Mouse (Mus musculus) embryonic stem cell, embryonic (primary cell): ENCODE results near the gene Olfr508.
"Not testable (repeated sequence)": the region's sequence is repeated elsewhere in the genome, so short reads cannot be mapped to it uniquely, and the experiment has no call there.

Experiments
- CTCF ChIA-PET, 4 experiments: fragments of 300-600 bp in 2 of 4; fragments of 350-600 bp in 2 of 4; sonication (Branson Sonifier 250); formaldehyde crosslinking; loops; one replicate each; lab custom pipeline; 2022; ENCODE audit warnings: inconsistent platforms in 2 of 4; lab: Charles Lee
- POLR2A ChIA-PET, 4 experiments: fragments of 300-600 bp in 2 of 4; fragments of 350-600 bp in 2 of 4; sonication (Branson Sonifier 250); formaldehyde crosslinking; loops; one replicate each; lab custom pipeline; 2022; ENCODE audit warnings: antibody characterized with exemption in 4 of 4, inconsistent platforms in 1 of 4; lab: Charles Lee

The Olfr508 gene

GRCm38 (mm10) chr7:108629694-108630093 is at the start of gene Olfr508:
Olfr508 (plus strand) TSS chr7:108629994.
- POLR2A ChIA-PET: no interaction called here
- CTCF ChIA-PET: no interaction called here

- ChIA-PET POLR2A (no interaction called here), CTCF (no interaction called here)
These were observed 40.0 kb upstream of the Olfr508 start for GRCm38 (mm10) chr7:108589797-108590196.

- ChIA-PET POLR2A (interaction anchor here in 1 of 4 experiments (1.0 kb wide), 1 partner anchor 60 kb away, joined by 3 read pairs; no protein-coding TSS in a partner anchor), CTCF (interaction anchor here in 1 of 4 experiments (0.6 kb wide), 1 partner anchor 273 kb away, joined by 3 read pairs; no protein-coding TSS in a partner anchor)
These were observed 27.9 kb upstream of the Olfr508 start for GRCm38 (mm10) chr7:108601916-108602315.

- POLR2A ChIA-PET: no interaction called here
- CTCF ChIA-PET: no interaction called here
These were observed 19.3 kb upstream of the Olfr508 start, which contains the start of gene Olfr506 for GRCm38 (mm10) chr7:108610487-108610886. Olfr506 (plus strand) TSS chr7:108610787.

GRCm38 (mm10) chr7:108614110-108614509 is 15.7 kb upstream of the Olfr508 start:
- POLR2A ChIA-PET: interaction anchor here in 1 of 4 experiments (0.7 kb wide), 1 partner anchor 42 kb away, joined by 4 read pairs; no protein-coding TSS in a partner anchor
- CTCF ChIA-PET: no interaction called here

- CTCF ChIA-PET: not testable (repeated sequence)
These were observed 13.0 kb upstream of the Olfr508 start for GRCm38 (mm10) chr7:108616781-108617180.

GRCm38 (mm10) chr7:108621514-108621913 is 8.3 kb upstream of the Olfr508 start, which contains the start of gene Olfr507:
Olfr507 (plus strand) TSS chr7:108621814.
- POLR2A ChIA-PET: no interaction called here

More at GRCm38 (mm10) chr7:108616781-108617180, 13.0 kb upstream of the Olfr508 start:
- POLR2A ChIA-PET: not testable (repeated sequence)

GRCm38 (mm10) chr7:108651806-108652205 is 22.0 kb downstream of the Olfr508 start, which contains the start of gene Olfr509:
Olfr509 (minus strand) TSS chr7:108651906.
- CTCF ChIA-PET: no interaction called here
- POLR2A ChIA-PET: no interaction called here

More at GRCm38 (mm10) chr7:108621514-108621913, 8.3 kb upstream of the Olfr508 start, which contains the start of gene Olfr507:
- CTCF ChIA-PET: no interaction called here

GRCm38 (mm10) chr7:108662419-108662818 is 32.6 kb downstream of the Olfr508 start:
- ChIA-PET CTCF (no interaction called here), POLR2A (interaction anchor here in 1 of 4 experiments (1.0 kb wide), 1 partner anchor 60 kb away, joined by 3 read pairs; no protein-coding TSS in a partner anchor)

GRCm38 (mm10) chr7:108666118-108666517 is 36.3 kb downstream of the Olfr508 start, which contains the start of gene Olfr510:
Olfr510 (plus strand) TSS chr7:108666418.
- ChIA-PET POLR2A (interaction anchor here in 1 of 4 experiments (0.6 kb wide), 1 partner anchor 832 kb away, joined by 3 read pairs; no protein-coding TSS in a partner anchor), CTCF (no interaction called here)

- ChIA-PET CTCF (no interaction called here), POLR2A (no interaction called here)
These were observed 41.3 kb downstream of the Olfr508 start for GRCm38 (mm10) chr7:108671058-108671457.

GRCm38 (mm10) chr7:108678886-108679285 is 49.1 kb downstream of the Olfr508 start:
- ChIA-PET POLR2A (interaction anchor here in 1 of 4 experiments (1.5 kb wide), 1 partner anchor 18 kb away, joined by 4 read pairs; no protein-coding TSS in a partner anchor), CTCF (no interaction called here)
